Mouse (Mus musculus) limb, embryonic 15.5 days (tissue): ENCODE results near the gene Trmt2b. TPM values are rescaled to one million over a fixed set of nuclear protein-coding genes. Genes with fewer than 3 reads are reported as not detected.
A peak's percentile ranks its signal among the peaks of the same experiment; 100 is the strongest.

Experiments
- ATAC-seq: fragments of 200-750 bp; cut with Nextera tagmentation; 2 replicates; pipeline ENCODE4 v1.8.0; 2017; ENCODE audit warnings: low read depth, moderate TSS enrichment; ENCODE audit not compliant: insufficient number of reproducible peaks, low FRiP score, low TSS enrichment
- H3K27ac ChIP-seq: fragments of 300-500 bp; sonication (generic); 2 replicates; pipeline ENCODE4 v1.5.1; 2015; ENCODE audit warnings: moderate library complexity, mild to moderate bottlenecking, inconsistent platforms
- H3K27me3 ChIP-seq: fragments of 300-500 bp; sonication (generic); 2 replicates; pipeline ENCODE4 v1.6.1; 2015; ENCODE audit warnings: inconsistent platforms
- H3K36me3 ChIP-seq: fragments of 300-500 bp; sonication (generic); 2 replicates; pipeline ENCODE4 v1.6.1; 2015; ENCODE audit warnings: inconsistent platforms
- H3K4me1 ChIP-seq: fragments of 300-500 bp; sonication (generic); 2 replicates; pipeline ENCODE4 v1.6.1; 2015; ENCODE audit warnings: inconsistent platforms
- H3K4me2 ChIP-seq: fragments of 300-500 bp; sonication (generic); 2 replicates; pipeline ENCODE4 v1.6.1; 2015; ENCODE audit warnings: mild to moderate bottlenecking, inconsistent platforms
- H3K4me3 ChIP-seq: fragments of 300-500 bp; sonication (generic); 2 replicates; pipeline ENCODE4 v1.5.1; 2015; ENCODE audit warnings: mild to moderate bottlenecking, inconsistent platforms
- H3K9ac ChIP-seq: fragments of 300-500 bp; sonication (generic); 2 replicates; pipeline ENCODE4 v1.6.1; 2015; ENCODE audit warnings: inconsistent platforms
- H3K9me3 ChIP-seq: fragments of 300-500 bp; sonication (generic); 2 replicates; pipeline ENCODE4 v1.6.1; 2016; ENCODE audit warnings: inconsistent platforms
- WGBS: fragments of 180-500 bp; shearing (Covaris S2); methylation state at CpG from one replicate; pipeline ENCODE4 v1.1.7; 2015; 5-methylcytosine and 5-hydroxymethylcytosine counted together
- polyA plus RNA-seq: library from polyadenylated mRNA; unstranded; fragments of >200 nt; fragmentation: Nextera tagmentation; extraction: Ambion mirVana; gene quantifications from 2 replicates; pipeline ENCODE4 v1.2.1, GENCODE M21; 2015

The Trmt2b gene
- polyA plus RNA-seq, 1 experiment from 2014 or later = 15.7 TPM

DNA sequence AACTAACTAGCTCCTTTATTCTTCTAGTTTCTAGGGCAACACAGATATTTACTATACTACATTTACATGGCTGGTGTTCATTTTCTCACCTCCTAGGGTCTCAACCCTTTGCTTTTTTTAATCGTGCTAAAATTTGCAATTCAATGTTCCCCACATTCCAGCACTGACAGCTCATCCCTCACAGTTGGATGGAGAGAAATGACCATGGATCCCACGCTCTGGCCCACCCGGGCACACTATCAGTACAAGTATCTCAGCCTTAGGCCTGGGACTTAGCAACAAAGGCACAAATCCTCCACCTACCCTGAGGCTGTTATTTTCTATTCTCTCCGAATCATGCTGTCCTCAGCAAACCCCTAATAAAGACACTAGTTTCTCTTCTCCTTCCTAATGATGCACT lies 9.0 kb upstream of the Trmt2b start:
- no peak overlapping the region for H3K27ac ChIP-seq
- H3K4me1 ChIP-seq = no peaks in the 10 kb centered on the region
- H3K27me3 ChIP-seq = peaks cover 6% of the 10 kb centered on the region; the same call in 1 of the 2 replicates
- H3K4me2 ChIP-seq = no peak overlapping the region
- no peaks in the 10 kb centered on the region for H3K36me3 ChIP-seq
- no peak overlapping the region for H3K4me3 ChIP-seq
- H3K9me3 ChIP-seq = no peaks in the 10 kb centered on the region
- ATAC-seq = no peak
- 65% methylated on average over 4 of the region's 4 CpGs for WGBS
- no peak overlapping the region for H3K9ac ChIP-seq

- Histone ChIP-seq H3K27ac (no peak overlapping the region), H3K9ac (no peak overlapping the region), H3K4me2 (no peak overlapping the region), H3K4me3 (no peak overlapping the region), H3K36me3 (no peaks in the 10 kb centered on the region), H3K9me3 (no peaks in the 10 kb centered on the region), H3K4me1 (no peaks in the 10 kb centered on the region), H3K27me3 (peaks cover 5% of the 10 kb centered on the region; the same call in 1 of the 2 replicates)
- no peak for ATAC-seq
- WGBS = 91% methylated on average over 2 of the region's 2 CpGs
These were observed 8.3 kb upstream of the Trmt2b start for GRCm38 (mm10) chrX:134285102-134285501.

GRCm38 (mm10) chrX:134280531-134280930 lies 3.7 kb upstream of the Trmt2b start:
- H3K27ac ChIP-seq = no peak overlapping the region
- no peak overlapping the region for H3K4me3 ChIP-seq
- no peaks in the 10 kb centered on the region for H3K27me3 ChIP-seq
- no peaks in the 10 kb centered on the region for H3K36me3 ChIP-seq
- no peak overlapping the region for H3K4me2 ChIP-seq
- WGBS = 84% methylated on average over 3 of the region's 3 CpGs
- no peak overlapping the region for H3K9ac ChIP-seq
- ATAC-seq = no peak
- H3K4me1 ChIP-seq = no peaks in the 10 kb centered on the region
- H3K9me3 ChIP-seq = no peaks in the 10 kb centered on the region

GRCm38 (mm10) chrX:134275715-134276114 lies 1.1 kb downstream of the Trmt2b start:
- Histone ChIP-seq H3K9me3 (no peaks in the 10 kb centered on the region), H3K4me1 (no peaks in the 10 kb centered on the region), H3K9ac (no peak overlapping the region), H3K27me3 (no peaks in the 10 kb centered on the region), H3K4me3 (peak overlapping the region; percentile 42), H3K27ac (no peak overlapping the region), H3K4me2 (peak overlapping the region; percentile 24; the same call in 1 of the 2 replicates), H3K36me3 (no peaks in the 10 kb centered on the region)
- no peak for ATAC-seq
- WGBS = 25% methylated on average over 6 of the region's 6 CpGs

- ATAC-seq = no peak
- no peaks in the 10 kb centered on the region for H3K9me3 ChIP-seq
- no peak overlapping the region for H3K4me2 ChIP-seq
- no peaks in the 10 kb centered on the region for H3K27me3 ChIP-seq
- no peak overlapping the region for H3K27ac ChIP-seq
- H3K4me3 ChIP-seq = no peak overlapping the region
- H3K36me3 ChIP-seq = no peaks in the 10 kb centered on the region
- no peak overlapping the region for H3K9ac ChIP-seq
- 58% methylated on average over 11 of the region's 11 CpGs for WGBS
- H3K4me1 ChIP-seq = no peaks in the 10 kb centered on the region
These were observed 14.7 kb downstream of the Trmt2b start for GRCm38 (mm10) chrX:134262129-134262528.

DNA sequence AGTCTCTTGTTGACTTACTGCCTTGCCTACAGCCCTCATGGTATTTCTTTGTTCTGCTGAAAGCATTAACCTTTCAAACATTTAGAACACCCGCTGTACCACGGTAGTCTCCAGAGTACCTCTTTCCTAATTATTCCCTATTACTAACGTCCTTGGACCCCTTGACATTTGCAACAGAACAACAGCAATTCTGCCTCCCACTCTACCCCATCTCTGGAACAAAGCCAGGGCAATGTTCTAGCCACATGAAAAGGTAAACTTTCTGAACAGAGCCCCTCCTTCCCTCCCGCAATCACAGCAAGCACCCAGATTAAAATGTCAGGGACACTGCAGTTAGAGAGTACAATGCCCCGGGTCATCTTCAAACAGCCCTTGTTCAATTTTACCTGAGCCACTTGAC lies 15.6 kb downstream of the Trmt2b start:
- no peak for ATAC-seq
- Histone ChIP-seq H3K27ac (no peak overlapping the region), H3K27me3 (no peaks in the 10 kb centered on the region), H3K4me3 (no peak overlapping the region), H3K4me1 (no peaks in the 10 kb centered on the region), H3K9ac (no peak overlapping the region), H3K9me3 (no peaks in the 10 kb centered on the region), H3K4me2 (no peak overlapping the region), H3K36me3 (no peaks in the 10 kb centered on the region)
- WGBS = 58% methylated on average over 5 of the region's 5 CpGs

DNA sequence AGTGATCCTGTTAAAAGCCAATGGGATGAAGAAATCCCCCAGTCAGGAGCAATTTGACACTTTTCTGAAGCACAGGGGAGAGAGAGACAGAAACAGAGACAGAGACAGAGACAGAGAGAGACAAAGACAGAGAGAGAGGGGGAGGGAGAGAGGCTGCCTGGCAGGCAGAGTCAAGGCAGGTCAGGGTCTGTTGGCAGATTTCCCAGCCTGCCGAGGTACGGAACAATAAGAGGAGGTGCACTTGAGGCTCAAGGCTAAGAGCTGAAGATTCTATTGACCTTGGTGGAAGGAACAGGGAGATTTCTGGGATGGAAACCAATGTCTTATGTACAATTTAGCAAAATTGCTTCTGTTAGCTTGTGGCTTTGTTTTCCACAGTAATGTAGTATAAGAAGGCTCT lies 28.6 kb downstream of the Trmt2b start:
- H3K4me1 ChIP-seq = no peaks in the 10 kb centered on the region
- WGBS = 81% methylated on average over 2 of the region's 2 CpGs
- no peaks in the 10 kb centered on the region for H3K9me3 ChIP-seq
- no peak overlapping the region for H3K27ac ChIP-seq
- no peak overlapping the region for H3K4me2 ChIP-seq
- no peak overlapping the region for H3K4me3 ChIP-seq
- no peak for ATAC-seq
- no peaks in the 10 kb centered on the region for H3K27me3 ChIP-seq
- H3K36me3 ChIP-seq = no peaks in the 10 kb centered on the region
- H3K9ac ChIP-seq = no peak overlapping the region

DNA sequence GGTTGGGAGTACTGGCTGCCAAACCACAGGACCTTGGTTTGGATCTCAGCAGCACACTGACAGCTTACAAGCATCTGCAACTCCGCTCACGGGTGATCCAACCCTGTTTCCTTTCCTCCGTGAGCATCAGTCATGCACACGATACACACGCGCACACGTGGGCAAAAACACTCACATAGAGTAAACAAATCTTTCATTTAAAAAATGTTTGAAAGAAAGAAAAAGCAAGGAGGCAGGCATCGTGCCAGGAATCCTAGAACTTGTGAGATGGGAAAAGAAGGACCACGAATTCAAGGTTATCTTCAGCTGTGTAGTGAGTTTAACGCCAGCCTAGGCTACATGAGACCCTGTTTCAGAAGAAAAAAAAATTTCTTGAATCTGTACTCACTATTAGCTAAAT lies 30.8 kb downstream of the Trmt2b start:
- H3K4me3 ChIP-seq = no peak overlapping the region
- no peaks in the 10 kb centered on the region for H3K27me3 ChIP-seq
- H3K9ac ChIP-seq = no peak overlapping the region
- 86% methylated on average over 10 of the region's 10 CpGs for WGBS
- H3K4me2 ChIP-seq = no peak overlapping the region
- H3K4me1 ChIP-seq = no peaks in the 10 kb centered on the region
- no peak for ATAC-seq
- H3K9me3 ChIP-seq = no peaks in the 10 kb centered on the region
- no peaks in the 10 kb centered on the region for H3K36me3 ChIP-seq
- no peak overlapping the region for H3K27ac ChIP-seq

DNA sequence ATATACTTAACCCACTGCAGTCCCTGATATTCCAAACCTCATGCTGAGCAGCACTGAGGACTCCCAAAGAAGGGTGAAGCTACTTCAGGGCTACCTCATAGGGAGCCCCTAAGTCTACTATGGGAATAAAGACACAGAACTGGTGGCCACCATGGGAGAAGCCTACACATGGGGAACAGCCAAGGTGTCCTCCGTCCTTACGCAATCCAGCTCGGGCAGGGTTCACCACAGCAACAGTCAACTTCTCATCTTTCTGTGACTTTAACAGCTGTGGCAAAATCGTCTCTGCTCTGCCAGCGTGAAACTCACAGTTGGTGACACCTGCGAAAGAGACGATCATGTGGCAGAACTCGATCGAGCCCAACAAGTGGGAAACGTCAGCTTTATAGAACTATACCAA lies 38.5 kb downstream of the Trmt2b start:
- WGBS = 84% methylated on average over 10 of the region's 10 CpGs
- Histone ChIP-seq H3K36me3 (no peaks in the 10 kb centered on the region), H3K4me3 (no peak overlapping the region), H3K9me3 (no peaks in the 10 kb centered on the region), H3K27me3 (no peaks in the 10 kb centered on the region), H3K27ac (no peak overlapping the region), H3K4me2 (no peak overlapping the region), H3K4me1 (no peaks in the 10 kb centered on the region), H3K9ac (no peak overlapping the region)
- ATAC-seq = no peak

GRCm38 (mm10) chrX:134233048-134233447 lies 43.7 kb downstream of the Trmt2b start:
- no peaks in the 10 kb centered on the region for H3K27me3 ChIP-seq
- no peak overlapping the region for H3K9ac ChIP-seq
- no peak overlapping the region for H3K4me2 ChIP-seq
- no peak overlapping the region for H3K27ac ChIP-seq
- H3K9me3 ChIP-seq = no peaks in the 10 kb centered on the region
- 82% methylated on average over 1 of the region's 1 CpGs for WGBS
- H3K4me3 ChIP-seq = no peak overlapping the region
- ATAC-seq = no peak
- H3K36me3 ChIP-seq = no peaks in the 10 kb centered on the region
- H3K4me1 ChIP-seq = no peaks in the 10 kb centered on the region

DNA sequence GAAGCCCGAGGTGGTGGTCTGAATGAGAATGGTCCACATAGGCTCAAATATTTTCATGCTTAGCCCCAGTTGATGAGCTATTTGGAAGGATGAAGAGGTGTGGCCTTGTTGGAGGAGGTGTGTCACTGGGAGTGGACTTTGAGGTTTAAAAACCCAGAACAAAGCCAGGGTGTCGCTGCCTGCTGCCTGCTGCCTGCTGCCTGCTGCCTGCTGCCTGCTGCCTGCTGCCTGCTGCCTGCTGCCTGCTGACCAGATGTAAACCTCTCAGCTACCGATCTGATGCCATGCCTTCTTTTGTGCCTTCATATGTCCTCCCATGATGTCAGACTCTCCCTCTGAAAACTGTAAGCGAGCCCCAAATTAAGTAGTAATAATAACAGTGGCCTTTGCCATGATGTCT lies 54.9 kb downstream of the Trmt2b start, which contains the start of gene Nox1:
Gene Nox1, minus strand, starts transcription at position 101 of the 400 bp plus-strand sequence.
- H3K4me3 ChIP-seq = no peak within 1 kb of the TSS
- no peaks in the 10 kb centered on the region for H3K4me1 ChIP-seq
- no peaks in the 10 kb centered on the region for H3K36me3 ChIP-seq
- peaks cover 3% of the 10 kb centered on the region; the same call in 1 of the 2 replicates for H3K27me3 ChIP-seq
- ATAC-seq = no peak
- H3K27ac ChIP-seq = no peak within 1 kb of the TSS
- no peaks in the 10 kb centered on the region for H3K9me3 ChIP-seq
- H3K9ac ChIP-seq = no peak within 1 kb of the TSS
- no peak within 1 kb of the TSS for H3K4me2 ChIP-seq
- WGBS = 69% methylated on average over 4 of the region's 4 CpGs

DNA sequence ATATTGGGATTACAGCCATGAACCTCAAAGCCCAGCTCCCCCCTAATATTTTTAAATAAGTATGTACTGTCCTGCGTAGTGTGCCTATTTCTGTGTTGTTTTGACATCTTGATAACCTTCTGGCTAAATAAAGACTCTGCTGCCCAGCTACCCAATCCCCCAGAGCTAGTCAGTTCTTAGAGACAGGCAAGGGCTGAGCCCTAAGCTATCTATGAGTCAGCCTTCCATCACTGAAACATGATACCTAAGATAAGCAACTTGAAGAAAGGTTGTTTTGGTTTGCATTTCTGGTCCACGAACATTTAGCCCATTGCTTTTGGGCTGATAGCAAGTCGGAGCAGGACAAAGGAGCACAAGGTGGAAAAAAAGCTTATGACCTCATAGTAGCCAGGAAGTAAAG lies 56.2 kb downstream of the Trmt2b start:
- no peaks in the 10 kb centered on the region for H3K4me1 ChIP-seq
- H3K36me3 ChIP-seq = no peaks in the 10 kb centered on the region
- H3K4me3 ChIP-seq = no peak overlapping the region
- no peak overlapping the region for H3K4me2 ChIP-seq
- 68% methylated on average over 3 of the region's 3 CpGs for WGBS
- H3K9ac ChIP-seq = no peak overlapping the region
- ATAC-seq = no peak
- H3K27me3 ChIP-seq = peaks cover 3% of the 10 kb centered on the region; the same call in 1 of the 2 replicates
- no peak overlapping the region for H3K27ac ChIP-seq
- no peaks in the 10 kb centered on the region for H3K9me3 ChIP-seq

- Histone ChIP-seq H3K27ac (no peak overlapping the region), H3K9ac (no peak overlapping the region), H3K4me3 (no peak overlapping the region), H3K4me2 (no peak overlapping the region), H3K4me1 (no peaks in the 10 kb centered on the region), H3K9me3 (no peaks in the 10 kb centered on the region), H3K36me3 (no peaks in the 10 kb centered on the region), H3K27me3 (0 out of 2 replicates have a peak, but pooled peaks cover 3% of the 10 kb centered on the region)
- WGBS = 80% methylated on average over 4 of the region's 4 CpGs
- no peak for ATAC-seq
These were observed 58.6 kb downstream of the Trmt2b start for GRCm38 (mm10) chrX:134218161-134218560.
